Mouse (Mus musculus): Measurements from ENCODE around the gene Nrros.

Nrros gene

GRCm38 (mm10) chr16:32160742-32161323 lies 4.6 kb downstream of the Nrros start:
- DNase-seq (ENCODE audit: low spot score), result no peak

- DNase-seq (ENCODE audit: low spot score), result no peak
Observed at GRCm38 (mm10) chr16:32158966-32159365, 6.4 kb downstream of the Nrros start.

GRCm38 (mm10) chr16:32157369-32157768 lies 8.0 kb downstream of the Nrros start:
- DNase-seq (ENCODE audit: low spot score), result no peak

GRCm38 (mm10) chr16:32156719-32157118 lies 8.7 kb downstream of the Nrros start:
- no peak for DNase-seq (ENCODE audit: low spot score)

GRCm38 (mm10) chr16:32154437-32154836 lies 11.0 kb downstream of the Nrros start:
- peak; percentile 58 for DNase-seq (ENCODE audit: low spot score)

- no peak for DNase-seq (ENCODE audit: low spot score)
Observed at GRCm38 (mm10) chr16:32153976-32154375, 11.4 kb downstream of the Nrros start.

GRCm38 (mm10) chr16:32147589-32148207 lies 17.7 kb downstream of the Nrros start:
- no peak for DNase-seq (ENCODE audit: low spot score)

GRCm38 (mm10) chr16:32144592-32144991 lies 20.8 kb downstream of the Nrros start:
- no peak for DNase-seq (ENCODE audit: low spot score)

- DNase-seq (ENCODE audit: low spot score), result no peak
Observed at GRCm38 (mm10) chr16:32143766-32144165, 21.6 kb downstream of the Nrros start.

GRCm38 (mm10) chr16:32138954-32139353 lies 26.4 kb downstream of the Nrros start:
- no peak for DNase-seq (ENCODE audit: low spot score)

GRCm38 (mm10) chr16:32135842-32136357 lies 29.5 kb downstream of the Nrros start:
- no peak for DNase-seq (ENCODE audit: low spot score)

- no peak for DNase-seq (ENCODE audit: low spot score)
Observed at GRCm38 (mm10) chr16:32133148-32133547, 32.2 kb downstream of the Nrros start.

GRCm38 (mm10) chr16:32130190-32130826 lies 35.1 kb downstream of the Nrros start:
- no peak for DNase-seq (ENCODE audit: low spot score)

- no peak for DNase-seq (ENCODE audit: low spot score)
Observed at GRCm38 (mm10) chr16:32129449-32130189, 35.8 kb downstream of the Nrros start.

- DNase-seq (ENCODE audit: low spot score), result no peak
Observed at GRCm38 (mm10) chr16:32127046-32127445, 38.3 kb downstream of the Nrros start.

- no peak for DNase-seq (ENCODE audit: low spot score)
Observed at GRCm38 (mm10) chr16:32125364-32125763, 40.0 kb downstream of the Nrros start.

GRCm38 (mm10) chr16:32124444-32125335 lies 40.7 kb downstream of the Nrros start:
- no peak for DNase-seq (ENCODE audit: low spot score)

GRCm38 (mm10) chr16:32124020-32124419 lies 41.4 kb downstream of the Nrros start:
- DNase-seq (ENCODE audit: low spot score), result no peak

- no peak for DNase-seq (ENCODE audit: low spot score)
Observed at GRCm38 (mm10) chr16:32120454-32120853, 44.9 kb downstream of the Nrros start.

GRCm38 (mm10) chr16:32116186-32116585 lies 49.2 kb downstream of the Nrros start:
- DNase-seq (ENCODE audit: low spot score), result no peak

- no peak for DNase-seq (ENCODE audit: low spot score)
Observed at GRCm38 (mm10) chr16:32115781-32116180, 49.6 kb downstream of the Nrros start.
